21 mouse cellular contexts compared by ENCODE assay signal in genomic region chr16:75537784-75538565, GRCm38 (mm10). TPM values are rescaled to one million over a fixed set of nuclear protein-coding genes. Genes with fewer than 3 reads are reported as not detected.
DNase-seq lines count a peak whose midpoint lies in the region; ATAC-seq lines count a peak whose summit lies in the region.
"Had no signal": no experiment of that assay in that cellular context is flagged by ENCODE, and none has a peak within 500 bp of the region (broad histone marks: within the 10 kb centered on the region; RNA-seq: fewer than 3 reads in every experiment).

No protein-coding gene starts in this region.

- no peak overlapping the region for H3K9ac ChIP-seq in forebrain, embryonic 14.5 days (ENCODE audit: low read length)
- no peak overlapping the region for H3K9ac ChIP-seq in forebrain, embryonic 11.5 days (ENCODE audit: low read length)
- H3K9ac ChIP-seq in hindbrain, embryonic 12.5 days, result no peak overlapping the region
- no peak overlapping the region for H3K9ac ChIP-seq in kidney, embryonic 16.5 days (replicated peaks; ENCODE audit: low read length)
- H3K9ac ChIP-seq: neural tube, embryonic 13.5 days had no signal

- 68% methylated on average over 7 of the region's 7 CpGs for WGBS in forebrain, embryonic 14.5 days
- WGBS in forebrain, embryonic 11.5 days, result 90% methylated on average over 7 of the region's 7 CpGs
- 88% methylated on average over 7 of the region's 7 CpGs for WGBS in hindbrain, embryonic 12.5 days
- 84% methylated on average over 7 of the region's 7 CpGs for WGBS in kidney, embryonic 16.5 days

- peak; percentile 80; the same call in 1 of the 2 replicates for ATAC-seq in forebrain, embryonic 14.5 days
- no peak for ATAC-seq in forebrain, embryonic 11.5 days (replicated peaks; ENCODE audit: low FRiP score)
- ATAC-seq in hindbrain, embryonic 12.5 days (ENCODE audit: low FRiP score), result no peak
- ATAC-seq in kidney, embryonic 16.5 days (ENCODE audit: low FRiP score, low TSS enrichment), result no peak

- H3K27me3 ChIP-seq in forebrain, embryonic 14.5 days (replicated peaks; ENCODE audit: control insufficient read depth, insufficient read depth, low read length), result no peaks in the 10 kb centered on the region
- no peaks in the 10 kb centered on the region for H3K27me3 ChIP-seq in forebrain, embryonic 11.5 days (ENCODE audit: control insufficient read depth, insufficient read depth, low read length)
- no peaks in the 10 kb centered on the region for H3K27me3 ChIP-seq in hindbrain, embryonic 12.5 days
- H3K27me3 ChIP-seq in kidney, embryonic 16.5 days (ENCODE audit: insufficient read depth, low read length), result no peaks in the 10 kb centered on the region
- H3K27me3 ChIP-seq: neural tube, embryonic 13.5 days had no signal

- H3K9me3 ChIP-seq in forebrain, embryonic 14.5 days (replicated peaks; ENCODE audit: control insufficient read depth, low read length), result no peaks in the 10 kb centered on the region
- no peaks in the 10 kb centered on the region for H3K9me3 ChIP-seq in forebrain, embryonic 11.5 days (ENCODE audit: control insufficient read depth, low read length)
- no peaks in the 10 kb centered on the region for H3K9me3 ChIP-seq in hindbrain, embryonic 12.5 days (replicated peaks)
- no peaks in the 10 kb centered on the region for H3K9me3 ChIP-seq in kidney, embryonic 16.5 days (ENCODE audit: low read length)
- H3K9me3 ChIP-seq: neural tube, embryonic 13.5 days had no signal

- peak; percentile 61 for DNase-seq in forebrain, embryonic 14.5 days (ENCODE audit: low spot score)
- no peak for DNase-seq in forebrain, embryonic 11.5 days (ENCODE audit: low spot score)
- peak; percentile 7 to 33 for DNase-seq in right cerebral cortex, adult 2 months (ENCODE audit: low spot score in 2 of 2)
- DNase-seq in right cerebral cortex, postnatal 4 days, result no peak
- peak; percentile 10 to 29 for DNase-seq in layer of hippocampus, postnatal 10 days (ENCODE audit: low spot score in 2 of 2)
- peak; percentile 57 for DNase-seq in telencephalon, adult 2 months (ENCODE audit: low read depth, low spot score)
- DNase-seq: cerebellum, adult 11 months; cerebellum, postnatal 25 days; heart, postnatal 4 days; kidney, adult 2 months; kidney, postnatal 4 days; lung, postnatal 14 days; thymus, adult 18-20 months had no signal

- H3K4me3 ChIP-seq in forebrain, embryonic 14.5 days (ENCODE audit: low read depth, low read length), result no peak overlapping the region
- no peak overlapping the region for H3K4me3 ChIP-seq in forebrain, embryonic 11.5 days (ENCODE audit: low read depth, low read length)
- no peak overlapping the region for H3K4me3 ChIP-seq in hindbrain, embryonic 12.5 days
- no peak overlapping the region for H3K4me3 ChIP-seq in kidney, embryonic 16.5 days (ENCODE audit: low read length)
- H3K4me3 ChIP-seq: neural tube, embryonic 13.5 days had no signal

- no peaks in the 10 kb centered on the region for H3K4me1 ChIP-seq in forebrain, embryonic 14.5 days (ENCODE audit: control insufficient read depth, insufficient read depth, low read length)
- H3K4me1 ChIP-seq in forebrain, embryonic 11.5 days (replicated peaks; ENCODE audit: control insufficient read depth, insufficient read depth, low read length), result no peaks in the 10 kb centered on the region
- no peaks in the 10 kb centered on the region for H3K4me1 ChIP-seq in hindbrain, embryonic 12.5 days
- no peaks in the 10 kb centered on the region for H3K4me1 ChIP-seq in kidney, embryonic 16.5 days (ENCODE audit: insufficient read depth, low read length)
- H3K4me1 ChIP-seq: neural tube, embryonic 13.5 days had no signal

- H3K36me3 ChIP-seq in forebrain, embryonic 14.5 days (ENCODE audit: control insufficient read depth, insufficient read depth, low read length), result no peaks in the 10 kb centered on the region
- no peaks in the 10 kb centered on the region for H3K36me3 ChIP-seq in forebrain, embryonic 11.5 days (ENCODE audit: control insufficient read depth, insufficient read depth, low read length)
- H3K36me3 ChIP-seq in hindbrain, embryonic 12.5 days, result no peaks in the 10 kb centered on the region
- no peaks in the 10 kb centered on the region for H3K36me3 ChIP-seq in kidney, embryonic 16.5 days (ENCODE audit: insufficient read depth, low read length)
- H3K36me3 ChIP-seq: neural tube, embryonic 13.5 days had no signal

- H3K4me2 ChIP-seq in forebrain, embryonic 14.5 days (ENCODE audit: low read length), result no peak overlapping the region
- no peak overlapping the region for H3K4me2 ChIP-seq in forebrain, embryonic 11.5 days (ENCODE audit: low read depth, low read length, severe bottlenecking)
- H3K4me2 ChIP-seq in hindbrain, embryonic 12.5 days (replicated peaks), result no peak overlapping the region
- no peak overlapping the region for H3K4me2 ChIP-seq in kidney, embryonic 16.5 days (replicated peaks; ENCODE audit: low read depth, low read length)
- H3K4me2 ChIP-seq: neural tube, embryonic 13.5 days had no signal

- no peak overlapping the region for H3K27ac ChIP-seq in forebrain, embryonic 14.5 days (ENCODE audit: low read depth, low read length)
- no peak overlapping the region for H3K27ac ChIP-seq in forebrain, embryonic 11.5 days (ENCODE audit: low read depth, low read length)
- no peak overlapping the region for H3K27ac ChIP-seq in hindbrain, embryonic 12.5 days
- no peak overlapping the region for H3K27ac ChIP-seq in kidney, embryonic 16.5 days (ENCODE audit: low read length)
- H3K27ac ChIP-seq: neural tube, embryonic 13.5 days had no signal

RNA-seq across cellular contexts. Expression of gene Lipi, which starts 47.9 kb away (rescaled TPM):
- polyA plus RNA-seq in forebrain, embryonic 14.5 days (2014; fragmentation: Nextera tagmentation; extraction: Ambion mirVana), result not detected in 2 replicates
- not detected in 2 replicates for polyA plus RNA-seq in forebrain, embryonic 11.5 days (2014; fragmentation: Nextera tagmentation; extraction: Ambion mirVana)
- under 1 TPM in 1 of 2 experiments, not detected in 1; 0.20 TPM for total RNA-seq in layer of hippocampus, postnatal 10 days (2021)
- not detected in 2 replicates for polyA plus RNA-seq in hindbrain, embryonic 12.5 days (2016; fragmentation: Nextera tagmentation; extraction: Ambion mirVana)
- polyA plus RNA-seq in kidney, embryonic 16.5 days (2015; fragmentation: Nextera tagmentation; extraction: Ambion mirVana), result not detected in 2 replicates
- total RNA-seq: adrenal gland, adult 18-20 months; heart, postnatal 4 days; megakaryocyte-erythroid progenitor cell, adult 5-6 weeks; MEL had no signal
- polyA plus RNA-seq: heart, embryonic 14.5 days; kidney, adult 2 months; liver, embryonic 16.5 days; neural tube, embryonic 13.5 days had no signal

RNA-seq across cellular contexts. Expression of gene Rbm11, which starts 54.7 kb away (rescaled TPM):
- polyA plus RNA-seq in forebrain, embryonic 14.5 days (2014; fragmentation: Nextera tagmentation; extraction: Ambion mirVana), result 0.82 and 1.1 TPM in 2 replicates
- 0.52 and 0.71 TPM in 2 replicates for polyA plus RNA-seq in forebrain, embryonic 11.5 days (2014; fragmentation: Nextera tagmentation; extraction: Ambion mirVana)
- 1 to 10 TPM; 4.6 to 6.3 TPM for total RNA-seq in layer of hippocampus, postnatal 10 days (2021)
- polyA plus RNA-seq in hindbrain, embryonic 12.5 days (2016; fragmentation: Nextera tagmentation; extraction: Ambion mirVana), result 0.82 and 1.8 TPM in 2 replicates
- polyA plus RNA-seq in kidney, embryonic 16.5 days (2015; fragmentation: Nextera tagmentation; extraction: Ambion mirVana), result 0.27 and 0.40 TPM in 2 replicates
- total RNA-seq: megakaryocyte-erythroid progenitor cell, adult 5-6 weeks; MEL had no signal
- polyA plus RNA-seq: liver, embryonic 16.5 days had no signal

Comparison
In these comparisons a context has a peak if more than half of its experiments do, and no peak if none do; other contexts are left out.
1. DNase-seq: peak in forebrain, embryonic 14.5 days (single experiment), right cerebral cortex, adult 2 months (2 of 2), layer of hippocampus, postnatal 10 days (2 of 2) and telencephalon, adult 2 months (single experiment); none in forebrain, embryonic 11.5 days (single experiment) and right cerebral cortex, postnatal 4 days (single experiment).